Mouse (Mus musculus) forebrain, postnatal 0 days (tissue): ENCODE measurements around the gene Wdr63. TPM values are rescaled to one million over a fixed set of nuclear protein-coding genes. Genes with fewer than 3 reads are reported as not detected.
A peak's percentile ranks its signal among the peaks of the same experiment; 100 is the strongest.

Experiments used
- ATAC-seq: fragments of 200-750 bp; cut with Nextera tagmentation; 2 replicates; pipeline ENCODE4 v1.8.0; 2017; ENCODE audit warnings: mild to moderate bottlenecking, moderate library complexity
- DNase-seq: peaks from one replicate; pipeline ENCODE4 v3.0.0-alpha.2; 2015
- H3K27ac ChIP-seq: fragments of 300-500 bp; sonication (generic); 2 replicates; pipeline ENCODE4 v1.5.1; 2014; ENCODE audit warnings: low read depth, mild to moderate bottlenecking, antibody characterized with exemption, low read length, moderate library complexity, mixed read lengths
- H3K27me3 ChIP-seq: fragments of 300-500 bp; sonication (generic); 2 replicates; pipeline ENCODE4 v1.6.1; 2014; ENCODE audit warnings: mild to moderate bottlenecking, low read length, mixed read lengths; ENCODE audit not compliant: insufficient read depth
- H3K36me3 ChIP-seq: fragments of 300-500 bp; sonication (generic); 2 replicates; pipeline ENCODE4 v1.6.1; 2014; ENCODE audit warnings: mild to moderate bottlenecking, moderate library complexity; ENCODE audit not compliant: insufficient read depth
- H3K4me1 ChIP-seq: fragments of 300-500 bp; sonication (generic); 2 replicates; pipeline ENCODE4 v1.6.1; 2014; ENCODE audit warnings: antibody characterized with exemption; ENCODE audit not compliant: insufficient read depth
- H3K4me2 ChIP-seq: fragments of 300-500 bp; sonication (generic); 2 replicates; pipeline ENCODE4 v1.6.1; 2014; ENCODE audit warnings: low read depth, mild to moderate bottlenecking, moderate library complexity
- H3K4me3 ChIP-seq: fragments of 300-500 bp; sonication (generic); 2 replicates; pipeline ENCODE4 v1.5.1; 2014; ENCODE audit warnings: low read depth, low read length, mixed read lengths
- H3K9ac ChIP-seq: fragments of 300-500 bp; sonication (generic); 2 replicates; pipeline ENCODE4 v1.6.1; 2014; ENCODE audit warnings: mild to moderate bottlenecking
- H3K9me3 ChIP-seq: fragments of 300-500 bp; sonication (generic); 2 replicates; pipeline ENCODE4 v1.6.1; 2016; ENCODE audit warnings: low read length
- CTCF ChIP-seq: sonication (generic); IDR thresholded peaks from 2 replicates; pipeline ENCODE4 v1.5.1; 2016; ENCODE audit warnings: antibody characterized with exemption, control low read depth, low read depth
- WGBS: fragments of 180-500 bp; shearing (Covaris S2); extraction: QIAGEN DNeasy Blood & Tissue Kit; methylation state at CpG from one replicate; pipeline ENCODE4 v1.1.7; 2014; 5-methylcytosine and 5-hydroxymethylcytosine counted together
- polyA plus RNA-seq: library from polyadenylated mRNA; unstranded; fragments of >200 nt; fragmentation: Nextera tagmentation; extraction: Ambion mirVana; gene quantifications from 2 replicates; pipeline ENCODE4 v1.2.1, GENCODE M21; 2015
- total RNA-seq: library from RNA; depleted of rRNA; stranded (reverse); fragments of >200 nt; gene quantifications from 2 replicates; pipeline ENCODE4 v1.2.3, GENCODE M21; 2014

The Wdr63 gene
- total and polyA plus RNA-seq, 2 experiments from 2014 or later: 1.7 to 2.1 TPM

- no peaks in the 10 kb centered on the region for H3K9me3 ChIP-seq
- 95% methylated on average over 8 of the region's 8 CpGs for WGBS
- no peaks in the 10 kb centered on the region for H3K36me3 ChIP-seq
- H3K4me3 ChIP-seq: no peak overlapping the region
- no peak overlapping the region for H3K9ac ChIP-seq
- no peak for ATAC-seq
- no peak overlapping the region for H3K4me2 ChIP-seq
- DNase-seq: no peak
- H3K27me3 ChIP-seq: peaks cover 14% of the 10 kb centered on the region
- no peaks in the 10 kb centered on the region for H3K4me1 ChIP-seq
- TF ChIP-seq CTCF: no peak
- H3K27ac ChIP-seq: no peak overlapping the region
These were observed 43.8 kb upstream of the Wdr63 start for GRCm38 (mm10) chr3:146151755-146152154.

GRCm38 (mm10) chr3:146151328-146151727 lies 43.4 kb upstream of the Wdr63 start:
- Histone ChIP-seq H3K4me3 (no peak overlapping the region), H3K27me3 (peaks cover 14% of the 10 kb centered on the region), H3K4me1 (no peaks in the 10 kb centered on the region), H3K27ac (no peak overlapping the region), H3K4me2 (no peak overlapping the region), H3K9me3 (no peaks in the 10 kb centered on the region), H3K36me3 (no peaks in the 10 kb centered on the region), H3K9ac (no peak overlapping the region)
- ATAC-seq (no peak), DNase-seq (no peak)
- WGBS: 93% methylated on average over 10 of the region's 10 CpGs
- TF ChIP-seq CTCF: no peak

GRCm38 (mm10) chr3:146150560-146150959 lies 42.6 kb upstream of the Wdr63 start:
- WGBS: 27% methylated on average over 11 of the region's 11 CpGs
- no peak for DNase-seq
- no peaks in the 10 kb centered on the region for H3K36me3 ChIP-seq
- H3K9ac ChIP-seq: no peak overlapping the region
- TF ChIP-seq CTCF: no peak
- H3K9me3 ChIP-seq: no peaks in the 10 kb centered on the region
- H3K4me3 ChIP-seq: no peak overlapping the region
- no peak for ATAC-seq
- no peaks in the 10 kb centered on the region for H3K4me1 ChIP-seq
- no peak overlapping the region for H3K27ac ChIP-seq
- H3K4me2 ChIP-seq: peak overlapping the region; percentile 66
- peaks cover 14% of the 10 kb centered on the region for H3K27me3 ChIP-seq

- Histone ChIP-seq H3K4me3 (peak overlapping the region; percentile 32), H3K9ac (peak overlapping the region; percentile 18; the same call in 1 of the 2 replicates), H3K27me3 (peaks cover 14% of the 10 kb centered on the region), H3K36me3 (no peaks in the 10 kb centered on the region), H3K4me1 (no peaks in the 10 kb centered on the region), H3K9me3 (no peaks in the 10 kb centered on the region), H3K4me2 (peak overlapping the region; percentile 66), H3K27ac (no peak overlapping the region)
- no peak for TF ChIP-seq CTCF
- ATAC-seq (no peak), DNase-seq (no peak)
- 4% methylated on average over 26 of the region's 26 CpGs for WGBS
These were observed 42.1 kb upstream of the Wdr63 start for GRCm38 (mm10) chr3:146150058-146150400.

- peak within 1 kb of the TSS; percentile 32 for H3K4me3 ChIP-seq
- peak within 1 kb of the TSS; percentile 18; the same call in 1 of the 2 replicates for H3K9ac ChIP-seq
- no peak for DNase-seq
- no peaks in the 10 kb centered on the region for H3K9me3 ChIP-seq
- no peak for TF ChIP-seq CTCF
- H3K4me1 ChIP-seq: no peaks in the 10 kb centered on the region
- H3K27me3 ChIP-seq: peaks cover 14% of the 10 kb centered on the region
- no peak within 1 kb of the TSS for H3K27ac ChIP-seq
- H3K36me3 ChIP-seq: no peaks in the 10 kb centered on the region
- 13% methylated on average over 32 of the region's 34 CpGs for WGBS
- peak within 1 kb of the TSS; percentile 66 for H3K4me2 ChIP-seq
- no peak for ATAC-seq
These were observed 41.5 kb upstream of the Wdr63 start, which contains the start of gene Mcoln2 for GRCm38 (mm10) chr3:146149156-146150057. Gene Mcoln2, plus strand, starts transcription at chr3:146149833.

- peaks cover 14% of the 10 kb centered on the region for H3K27me3 ChIP-seq
- no peak overlapping the region for H3K9ac ChIP-seq
- 85% methylated on average over 5 of the region's 5 CpGs for WGBS
- no peak for TF ChIP-seq CTCF
- no peak overlapping the region for H3K4me2 ChIP-seq
- ATAC-seq (no peak), DNase-seq (no peak)
- H3K36me3 ChIP-seq: no peaks in the 10 kb centered on the region
- no peaks in the 10 kb centered on the region for H3K4me1 ChIP-seq
- H3K9me3 ChIP-seq: no peaks in the 10 kb centered on the region
- H3K27ac ChIP-seq: no peak overlapping the region
- H3K4me3 ChIP-seq: no peak overlapping the region
These were observed 38.2 kb upstream of the Wdr63 start for GRCm38 (mm10) chr3:146146131-146146530.

- Histone ChIP-seq H3K4me2 (no peak overlapping the region), H3K9me3 (no peaks in the 10 kb centered on the region), H3K27ac (no peak overlapping the region), H3K4me1 (no peaks in the 10 kb centered on the region), H3K9ac (no peak overlapping the region), H3K4me3 (no peak overlapping the region), H3K27me3 (peaks cover 12% of the 10 kb centered on the region), H3K36me3 (no peaks in the 10 kb centered on the region)
- DNase-seq: no peak
- 58% methylated on average over 5 of the region's 5 CpGs for WGBS
- ATAC-seq: no peak
- TF ChIP-seq CTCF: no peak
These were observed 37.6 kb upstream of the Wdr63 start for GRCm38 (mm10) chr3:146145501-146145900.
